Mouse (Mus musculus): ENCODE data around the gene Polh. TPM values are rescaled to one million over a fixed set of nuclear protein-coding genes. Genes with fewer than 3 reads are reported as not detected.

Gene Polh
- polyA plus RNA-seq, 1 experiment from 2014 or later, result 7.9 TPM

GRCm38 (mm10) chr17:46123953-46124700 is 78.3 kb downstream of the Polh start:
- Histone ChIP-seq H3K4me3 (no peak overlapping the region), H3K4me1 (replicated peaks) (no peaks in the 10 kb centered on the region), H3K27me3 (no peaks in the 10 kb centered on the region), H3K27ac (replicated peaks) (no peak overlapping the region), H3K9me3 (no peaks in the 10 kb centered on the region), H3K9ac (no peak overlapping the region), H3K4me2 (no peak overlapping the region), H3K36me3 (peaks cover 74% of the 10 kb centered on the region)
- WGBS, result 92% methylated on average over 12 of the region's 12 CpGs
- ATAC-seq (ENCODE audit: low FRiP score, low read depth), result no peak

GRCm38 (mm10) chr17:46123285-46123684 is 79.2 kb downstream of the Polh start:
- no peak for ATAC-seq (ENCODE audit: low FRiP score, low read depth)
- Histone ChIP-seq H3K9me3 (no peaks in the 10 kb centered on the region), H3K27me3 (no peaks in the 10 kb centered on the region), H3K4me1 (replicated peaks) (no peaks in the 10 kb centered on the region), H3K36me3 (peaks cover 70% of the 10 kb centered on the region), H3K9ac (no peak overlapping the region), H3K4me2 (no peak overlapping the region), H3K4me3 (no peak overlapping the region), H3K27ac (replicated peaks) (no peak overlapping the region)
- 94% methylated on average over 4 of the region's 4 CpGs for WGBS

- no peaks in the 10 kb centered on the region for H3K4me1 ChIP-seq (replicated peaks)
- no peak overlapping the region for H3K9ac ChIP-seq
- WGBS, result 96% methylated on average over 4 of the region's 4 CpGs
- no peak overlapping the region for H3K4me2 ChIP-seq
- no peaks in the 10 kb centered on the region for H3K27me3 ChIP-seq
- no peak for ATAC-seq (ENCODE audit: low FRiP score, low read depth)
- H3K27ac ChIP-seq (replicated peaks), result no peak overlapping the region
- H3K4me3 ChIP-seq, result no peak overlapping the region
- no peaks in the 10 kb centered on the region for H3K9me3 ChIP-seq
- H3K36me3 ChIP-seq, result peaks cover 67% of the 10 kb centered on the region
Measured at GRCm38 (mm10) chr17:46122791-46123190, 79.7 kb downstream of the Polh start.

MicroRNAs within 50 kb of the gene (microRNA counts, 519-probe panel; counts per million panel counts)
- not detected for microRNA mmu-miR-693-3p
- microRNA mmu-miR-693-5p, result not detected

Small RNAs within 50 kb of the gene (microRNA-seq; reads per million reads assigned to microRNA genes)
- gene Mir693, result 0.65 reads per million

Other genes with a start within 250 kb of the Polh start
- gene Vegfa, start 170.3 kb downstream of the Polh start, polyA plus RNA-seq (2015; fragmentation: Nextera tagmentation; extraction: Ambion mirVana), result 4.4 and 4.6 TPM in 2 replicates
- gene Mrps18a, start 91.7 kb downstream of the Polh start, polyA plus RNA-seq (2015; fragmentation: Nextera tagmentation; extraction: Ambion mirVana), result 145 and 154 TPM in 2 replicates
- gene Rsph9, start 58.4 kb downstream of the Polh start, polyA plus RNA-seq (2015; fragmentation: Nextera tagmentation; extraction: Ambion mirVana), result 50.0 and 50.3 TPM in 2 replicates
- 22.9 and 24.2 TPM in 2 replicates for gene Mad2l1bp, start 49.1 kb downstream of the Polh start, polyA plus RNA-seq (2015; fragmentation: Nextera tagmentation; extraction: Ambion mirVana)
- gene Gtpbp2, start 41.6 kb downstream of the Polh start, polyA plus RNA-seq (2015; fragmentation: Nextera tagmentation; extraction: Ambion mirVana), result 41.1 and 45.7 TPM in 2 replicates
- gene Xpo5, start 137 bp upstream of the Polh start, polyA plus RNA-seq (2015; fragmentation: Nextera tagmentation; extraction: Ambion mirVana), result 34.5 and 36.0 TPM in 2 replicates
- gene Polr1c, start 45.4 kb upstream of the Polh start, polyA plus RNA-seq (2015; fragmentation: Nextera tagmentation; extraction: Ambion mirVana), result 72.4 and 74.0 TPM in 2 replicates
- gene Yipf3, start 45.4 kb upstream of the Polh start, polyA plus RNA-seq (2015; fragmentation: Nextera tagmentation; extraction: Ambion mirVana), result 88.9 and 99.6 TPM in 2 replicates
- gene Lrrc73, start 50.9 kb upstream of the Polh start, polyA plus RNA-seq (2015; fragmentation: Nextera tagmentation; extraction: Ambion mirVana), result 14.9 and 18.5 TPM in 2 replicates
- 30.3 and 34.0 TPM in 2 replicates for gene Tjap1, start 80.4 kb upstream of the Polh start, polyA plus RNA-seq (2015; fragmentation: Nextera tagmentation; extraction: Ambion mirVana)
- 22.3 and 25.5 TPM in 2 replicates for gene Dlk2, start 94.8 kb upstream of the Polh start, polyA plus RNA-seq (2015; fragmentation: Nextera tagmentation; extraction: Ambion mirVana)
- gene Abcc10, start 125.7 kb upstream of the Polh start, polyA plus RNA-seq (2015; fragmentation: Nextera tagmentation; extraction: Ambion mirVana), result 9.1 and 9.6 TPM in 2 replicates
- 18.3 and 20.4 TPM in 2 replicates for gene Zfp318, start 181.1 kb upstream of the Polh start, polyA plus RNA-seq (2015; fragmentation: Nextera tagmentation; extraction: Ambion mirVana)
- 2.8 and 3.0 TPM in 2 replicates for gene Crip3, start 226.3 kb upstream of the Polh start, polyA plus RNA-seq (2015; fragmentation: Nextera tagmentation; extraction: Ambion mirVana)
- gene Slc22a7, start 235.8 kb upstream of the Polh start, polyA plus RNA-seq (2015; fragmentation: Nextera tagmentation; extraction: Ambion mirVana), result 0.10 TPM in 1 of 2 replicates, not detected in the other